Mouse (Mus musculus) spleen, adult 2 months (tissue): ENCODE data around the gene Tmem43.

Experiments used
- CTCF ChIP-seq: fragments of 200-500 bp; IDR thresholded peaks from 2 replicates; pipeline ENCODE4 v1.5.1; 2011; ENCODE audit warnings: mild to moderate bottlenecking, inconsistent platforms; ENCODE audit not compliant: insufficient read depth, insufficient read length, insufficient replicate concordance; ENCODE audit errors: extremely low read depth
- POLR2A ChIP-seq: fragments of 200-500 bp; IDR thresholded peaks from 2 replicates; pipeline ENCODE4 v1.6.1; 2011; ENCODE audit warnings: low read depth, low read length, inconsistent platforms

GRCm38 (mm10) chr6:91536047-91536765 lies 62.7 kb downstream of the Tmem43 start:
- TF ChIP-seq POLR2A (no peak), CTCF (no peak)
